Mouse (Mus musculus): ENCODE measurements around the gene Hs3st3a1. TPM values are rescaled to one million over a fixed set of nuclear protein-coding genes. Genes with fewer than 3 reads are reported as not detected.

Hs3st3a1 gene
- under 1 TPM; 0.25 to 0.56 TPM for total RNA-seq (2021)
- long read RNA-seq, experiment 1: 0 reads
- long read RNA-seq, experiment 2, partial matches to known transcripts: 0 of 1 reads
- long read RNA-seq, experiment 2, other reads (novel, unspliced or antisense): 0 of 1 reads

- no peak for TF ChIP-seq CTCF (conservative IDR thresholded peaks at IDR 0.05)
- Histone ChIP-seq H3K27ac (no peak within 1 kb of the TSS), H3K4me3 (peak within 1 kb of the TSS; percentile 34)
- DNase-seq (ENCODE audit: low spot score in 2 of 2): no peak
Measured at GRCm38 (mm10) chr11:64434611-64435545, at the start of gene Hs3st3a1. TSS of gene Hs3st3a1 (plus strand) at chr11:64435332.

- no peak for DNase-seq (ENCODE audit: low spot score in 2 of 2)
- H3K27ac ChIP-seq: no peak overlapping the region
- TF ChIP-seq CTCF (conservative IDR thresholded peaks at IDR 0.05): no peak
- H3K4me3 ChIP-seq: no peak overlapping the region
Measured at GRCm38 (mm10) chr11:64386333-64386732, 48.8 kb upstream of the Hs3st3a1 start.

- DNase-seq (ENCODE audit: low spot score in 2 of 2): peak; percentile 59 to 67
- Histone ChIP-seq H3K4me3 (no peak overlapping the region), H3K27ac (peak overlapping the region; percentile 28; the same call in 1 of the 2 replicates)
- TF ChIP-seq CTCF (conservative IDR thresholded peaks at IDR 0.05): no peak
Measured at GRCm38 (mm10) chr11:64396331-64396881, 38.7 kb upstream of the Hs3st3a1 start.

- Histone ChIP-seq H3K4me3 (no peak overlapping the region), H3K27ac (no peak overlapping the region)
- DNase-seq (ENCODE audit: low spot score in 2 of 2): no peak
- TF ChIP-seq CTCF (conservative IDR thresholded peaks at IDR 0.05): no peak
Measured at GRCm38 (mm10) chr11:64396949-64397348, 38.2 kb upstream of the Hs3st3a1 start.

GRCm38 (mm10) chr11:64397612-64398011 lies 37.5 kb upstream of the Hs3st3a1 start:
- DNase-seq (ENCODE audit: low spot score in 2 of 2): no peak
- no peak for TF ChIP-seq CTCF (conservative IDR thresholded peaks at IDR 0.05)
- H3K4me3 ChIP-seq: no peak overlapping the region
- H3K27ac ChIP-seq: no peak overlapping the region

- H3K4me3 ChIP-seq: no peak overlapping the region
- DNase-seq (ENCODE audit: low spot score in 2 of 2): no peak
- H3K27ac ChIP-seq: no peak overlapping the region
- no peak for TF ChIP-seq CTCF (conservative IDR thresholded peaks at IDR 0.05)
Measured at GRCm38 (mm10) chr11:64400534-64401093, 34.5 kb upstream of the Hs3st3a1 start.

- no peak for DNase-seq (ENCODE audit: low spot score in 2 of 2)
- no peak overlapping the region for H3K27ac ChIP-seq
- H3K4me3 ChIP-seq: no peak overlapping the region
- TF ChIP-seq CTCF (conservative IDR thresholded peaks at IDR 0.05): no peak
Measured at GRCm38 (mm10) chr11:64418969-64419368, 16.2 kb upstream of the Hs3st3a1 start.

- DNase-seq (ENCODE audit: low spot score in 2 of 2): no peak
- no peak overlapping the region for H3K27ac ChIP-seq
- peak overlapping the region; percentile 34 for H3K4me3 ChIP-seq
- no peak for TF ChIP-seq CTCF (conservative IDR thresholded peaks at IDR 0.05)
Measured at GRCm38 (mm10) chr11:64435546-64436411, 647 bp downstream of the Hs3st3a1 start.

- DNase-seq (ENCODE audit: low spot score in 2 of 2): no peak
- H3K27ac ChIP-seq: no peak within 1 kb of the TSS
- no peak for TF ChIP-seq CTCF (conservative IDR thresholded peaks at IDR 0.05)
- peak within 1 kb of the TSS; percentile 34 for H3K4me3 ChIP-seq
Measured at GRCm38 (mm10) chr11:64436412-64436727, 1.2 kb downstream of the Hs3st3a1 start, which contains the start of gene F930015N05Rik. TSS of gene F930015N05Rik (minus strand) at chr11:64436653.

GRCm38 (mm10) chr11:64436791-64437298 lies 1.7 kb downstream of the Hs3st3a1 start:
- no peak for TF ChIP-seq CTCF (conservative IDR thresholded peaks at IDR 0.05)
- H3K4me3 ChIP-seq: no peak overlapping the region
- no peak overlapping the region for H3K27ac ChIP-seq
- DNase-seq (ENCODE audit: low spot score in 2 of 2): no peak

- Histone ChIP-seq H3K27ac (no peak overlapping the region), H3K4me3 (no peak overlapping the region)
- DNase-seq (ENCODE audit: low spot score in 2 of 2): no peak
- no peak for TF ChIP-seq CTCF (conservative IDR thresholded peaks at IDR 0.05)
Measured at GRCm38 (mm10) chr11:64437721-64438120, 2.6 kb downstream of the Hs3st3a1 start.

- no peak for DNase-seq (ENCODE audit: low spot score in 2 of 2)
- Histone ChIP-seq H3K27ac (no peak overlapping the region), H3K4me3 (no peak overlapping the region)
- peak; percentile 55 for TF ChIP-seq CTCF (conservative IDR thresholded peaks at IDR 0.05)
Measured at GRCm38 (mm10) chr11:64438909-64439308, 3.8 kb downstream of the Hs3st3a1 start.
